Mouse (Mus musculus) E14TG2a.4 (cell line): ENCODE data around the gene Il17rb.

ENCODE experiments used
- H3K27me3 ChIP-seq: 2 replicates; pipeline ENCODE4 v1.6.1; 2014; ENCODE audit warnings: low read length, control low read depth; ENCODE audit not compliant: insufficient read depth
- H3K36me3 ChIP-seq: 2 replicates; pipeline ENCODE4 v1.6.1; 2014; ENCODE audit warnings: low read length, control low read depth; ENCODE audit not compliant: insufficient read depth
- H3K4me1 ChIP-seq: replicated peaks from 2 replicates; pipeline ENCODE4 v1.6.1; 2014; ENCODE audit warnings: low read depth, low read length, control low read depth
- H3K4me3 ChIP-seq: replicated peaks from 2 replicates; pipeline ENCODE4 v1.5.1; 2014; ENCODE audit warnings: mild to moderate bottlenecking, low read length
- H3K9me3 ChIP-seq: 2 replicates; pipeline ENCODE4 v1.6.1; 2014; ENCODE audit warnings: low read length, control low read depth
- CTCF ChIP-seq: conservative IDR thresholded peaks from 2 replicates; pipeline ENCODE4 v1.5.1; 2014; ENCODE audit warnings: low read length
- NANOG ChIP-seq: IDR thresholded peaks from 2 replicates; pipeline ENCODE4 v1.6.1; 2014; ENCODE audit warnings: borderline replicate concordance, low read length, mixed read lengths
- POU5F1 ChIP-seq: IDR thresholded peaks from 2 replicates; pipeline ENCODE4 v1.6.1; 2014; ENCODE audit warnings: low read length, borderline replicate concordance

Gene Il17rb

GRCm38 (mm10) chr14:30019375-30019774, 10.7 kb upstream of the Il17rb start:
- H3K9me3 ChIP-seq = no peaks in the 10 kb centered on the region
- no peaks in the 10 kb centered on the region for H3K36me3 ChIP-seq
- H3K27me3 ChIP-seq = no peaks in the 10 kb centered on the region; the same call in 1 of the 2 replicates
- no peaks in the 10 kb centered on the region for H3K4me1 ChIP-seq
- H3K4me3 ChIP-seq = no peak overlapping the region
- TF ChIP-seq POU5F1 (no peak), NANOG (no peak), CTCF (no peak)

GRCm38 (mm10) chr14:30018846-30019245, 10.2 kb upstream of the Il17rb start:
- H3K9me3 ChIP-seq = no peaks in the 10 kb centered on the region
- no peaks in the 10 kb centered on the region for H3K27me3 ChIP-seq
- no peaks in the 10 kb centered on the region for H3K4me1 ChIP-seq
- TF ChIP-seq CTCF = no peak
- no peak for TF ChIP-seq NANOG
- no peak for TF ChIP-seq POU5F1
- no peak overlapping the region for H3K4me3 ChIP-seq
- H3K36me3 ChIP-seq = no peaks in the 10 kb centered on the region

GRCm38 (mm10) chr14:30018463-30018801, 9.7 kb upstream of the Il17rb start:
- no peaks in the 10 kb centered on the region for H3K4me1 ChIP-seq
- TF ChIP-seq POU5F1 (no peak), CTCF (no peak), NANOG (no peak)
- no peaks in the 10 kb centered on the region for H3K27me3 ChIP-seq
- no peaks in the 10 kb centered on the region for H3K36me3 ChIP-seq
- H3K4me3 ChIP-seq = no peak overlapping the region
- no peaks in the 10 kb centered on the region for H3K9me3 ChIP-seq

- no peaks in the 10 kb centered on the region for H3K4me1 ChIP-seq
- no peak for TF ChIP-seq POU5F1
- no peak for TF ChIP-seq CTCF
- no peak for TF ChIP-seq NANOG
- no peaks in the 10 kb centered on the region for H3K9me3 ChIP-seq
- no peak overlapping the region for H3K4me3 ChIP-seq
- H3K36me3 ChIP-seq = no peaks in the 10 kb centered on the region
- H3K27me3 ChIP-seq = no peaks in the 10 kb centered on the region
Observed at GRCm38 (mm10) chr14:30017794-30018462, 9.2 kb upstream of the Il17rb start.

GRCm38 (mm10) chr14:30016666-30017065, 8.0 kb upstream of the Il17rb start:
- Histone ChIP-seq H3K4me3 (no peak overlapping the region), H3K36me3 (no peaks in the 10 kb centered on the region), H3K4me1 (no peaks in the 10 kb centered on the region), H3K9me3 (no peaks in the 10 kb centered on the region), H3K27me3 (no peaks in the 10 kb centered on the region; the same call in 1 of the 2 replicates)
- TF ChIP-seq POU5F1 (no peak), CTCF (no peak), NANOG (no peak)

- H3K27me3 ChIP-seq = peaks cover 15% of the 10 kb centered on the region
- H3K9me3 ChIP-seq = no peaks in the 10 kb centered on the region
- no peaks in the 10 kb centered on the region for H3K36me3 ChIP-seq
- H3K4me3 ChIP-seq = no peak overlapping the region
- no peak for TF ChIP-seq POU5F1
- no peak for TF ChIP-seq NANOG
- no peak for TF ChIP-seq CTCF
- H3K4me1 ChIP-seq = 0 out of 2 replicates have a peak, but pooled peaks cover 5% of the 10 kb centered on the region
Observed at GRCm38 (mm10) chr14:30015008-30015407, 6.3 kb upstream of the Il17rb start.

- Histone ChIP-seq H3K27me3 (peaks cover 20% of the 10 kb centered on the region), H3K4me1 (peaks cover 10% of the 10 kb centered on the region), H3K36me3 (no peaks in the 10 kb centered on the region), H3K4me3 (no peak overlapping the region), H3K9me3 (no peaks in the 10 kb centered on the region)
- TF ChIP-seq NANOG = no peak
- no peak for TF ChIP-seq CTCF
- no peak for TF ChIP-seq POU5F1
Observed at GRCm38 (mm10) chr14:30014487-30014886, 5.8 kb upstream of the Il17rb start.

- no peak for TF ChIP-seq NANOG
- no peak for TF ChIP-seq CTCF
- no peak for TF ChIP-seq POU5F1
- H3K4me3 ChIP-seq = no peak overlapping the region
Observed at GRCm38 (mm10) chr14:30011886-30012560, 3.3 kb upstream of the Il17rb start.

More at GRCm38 (mm10) chr14:30011886-30012560, 3.3 kb upstream of the Il17rb start:
- Histone ChIP-seq H3K9me3 (no peaks in the 10 kb centered on the region), H3K36me3 (no peaks in the 10 kb centered on the region), H3K27me3 (peaks cover 44% of the 10 kb centered on the region), H3K4me1 (peaks cover 24% of the 10 kb centered on the region)
